Mouse (Mus musculus): ENCODE measurements around the gene Vps37c.

The Vps37c gene

DNA sequence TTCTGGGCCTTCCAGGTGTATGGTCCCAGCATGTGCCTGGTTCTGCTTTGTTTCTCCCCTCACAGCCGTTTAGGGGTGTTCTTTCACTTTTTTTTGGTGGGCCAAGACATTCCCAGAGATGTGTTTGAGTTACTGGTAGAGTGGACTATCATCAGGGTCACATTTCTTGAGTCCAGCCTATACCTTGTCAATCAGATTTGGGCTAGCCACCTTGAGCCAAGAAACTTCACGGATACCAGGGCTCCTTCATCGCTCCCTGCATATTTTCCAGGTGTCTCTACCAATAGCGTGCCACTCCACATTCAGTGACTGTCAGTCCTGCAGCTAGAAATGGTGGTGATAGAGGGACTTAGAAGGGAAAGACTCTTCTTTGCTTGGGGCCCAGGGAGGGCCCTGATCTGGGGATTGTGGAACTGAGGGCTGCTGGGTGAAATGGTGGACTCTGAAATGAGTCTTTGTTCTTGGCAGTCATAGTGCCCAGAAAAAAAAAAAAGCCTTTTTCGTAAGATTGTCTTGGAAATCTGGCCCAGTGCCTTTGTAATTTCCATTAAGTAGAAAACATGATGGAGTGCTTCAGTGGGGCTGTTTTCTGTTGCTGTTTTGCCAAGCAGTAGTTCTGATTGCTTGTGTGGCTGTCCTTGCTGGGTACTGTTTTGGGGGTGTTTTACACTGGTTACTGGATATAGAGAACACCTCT, 1.1 kb downstream of the Vps37c start:
- WGBS, result 10% methylated on average over 5 of the region's 5 CpGs

DNA sequence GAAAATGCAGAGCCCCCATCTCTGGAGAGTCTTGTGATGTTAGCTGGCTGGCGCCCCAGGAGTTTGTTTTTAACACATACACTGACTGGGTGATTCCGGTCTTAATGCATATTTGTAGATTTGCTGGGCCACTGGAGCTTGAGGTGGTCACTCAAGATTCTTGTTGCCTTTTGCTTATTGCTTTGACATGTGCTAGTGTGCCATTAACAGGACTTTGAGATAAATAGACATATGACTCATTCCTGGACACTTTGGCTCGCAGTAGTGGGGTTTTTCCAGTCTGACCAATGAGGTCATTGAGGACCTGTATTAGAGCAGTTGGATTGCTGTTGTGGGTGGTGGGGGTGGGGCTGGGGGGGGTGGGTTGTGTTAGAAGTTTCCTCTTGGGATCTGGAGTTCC, 1.8 kb downstream of the Vps37c start:
- 44% methylated on average over 3 of the region's 3 CpGs for WGBS

DNA sequence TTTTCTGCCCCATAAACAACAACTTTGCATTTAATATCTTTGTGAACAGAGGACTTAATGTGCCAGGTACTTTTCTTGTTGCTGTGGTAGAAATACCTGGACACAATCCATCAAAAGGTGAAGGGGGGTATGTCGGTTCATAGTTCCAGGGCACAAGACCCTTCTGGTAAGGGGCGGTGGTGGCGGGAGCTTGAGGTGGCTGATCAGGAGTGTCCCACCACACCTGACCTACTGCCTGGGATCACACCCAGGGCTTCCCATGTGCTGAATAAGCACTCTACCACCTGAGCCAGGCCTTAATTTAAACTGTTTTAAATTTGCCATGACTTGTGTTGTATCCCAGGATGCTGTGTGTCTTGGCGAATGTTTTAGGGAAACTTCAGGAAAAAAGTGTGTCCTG, 2.6 kb downstream of the Vps37c start:
- WGBS, result 94% methylated on average over 4 of the region's 4 CpGs

DNA sequence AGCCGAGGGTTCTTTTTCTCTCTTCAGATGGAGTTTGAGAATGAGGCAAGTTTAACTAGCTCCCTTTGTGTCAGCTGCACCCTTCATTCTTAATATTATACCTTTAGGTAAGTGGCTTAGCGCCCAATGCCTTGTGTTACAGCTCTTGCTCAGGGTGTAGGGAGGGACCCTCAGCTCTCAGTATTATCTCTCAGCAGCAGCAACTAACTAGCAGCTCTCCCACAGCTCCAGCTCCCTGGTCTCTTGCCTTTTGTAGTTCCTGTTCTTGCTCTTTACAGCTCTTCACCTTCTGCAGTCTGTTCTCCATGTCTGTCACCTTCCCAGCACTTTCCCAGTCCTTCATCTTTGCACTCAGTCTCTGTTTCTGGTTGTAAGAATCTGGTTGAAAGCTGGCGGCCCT, 3.1 kb downstream of the Vps37c start:
- WGBS, result 85% methylated on average over 3 of the region's 3 CpGs

DNA sequence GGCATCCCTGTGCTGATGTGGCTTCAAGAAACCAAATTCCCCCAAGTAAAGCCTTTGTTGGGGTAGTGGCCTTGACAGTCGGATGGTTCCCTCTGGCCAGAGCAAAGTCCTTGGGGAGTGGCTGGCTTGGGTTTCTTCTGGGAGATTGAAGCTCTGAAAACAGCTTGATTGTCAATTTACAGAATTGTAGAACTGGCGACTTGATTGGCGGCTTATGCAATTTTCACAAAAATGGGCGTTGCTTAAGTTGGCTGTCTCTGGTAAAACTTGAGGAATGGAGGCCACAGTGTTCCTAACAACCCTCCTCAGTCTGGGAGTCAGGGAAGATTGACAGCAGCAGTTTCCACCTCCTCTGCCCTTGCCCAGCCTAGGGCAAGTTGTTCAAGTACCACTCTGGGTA, 3.8 kb downstream of the Vps37c start:
- 85% methylated on average over 4 of the region's 4 CpGs for WGBS

DNA sequence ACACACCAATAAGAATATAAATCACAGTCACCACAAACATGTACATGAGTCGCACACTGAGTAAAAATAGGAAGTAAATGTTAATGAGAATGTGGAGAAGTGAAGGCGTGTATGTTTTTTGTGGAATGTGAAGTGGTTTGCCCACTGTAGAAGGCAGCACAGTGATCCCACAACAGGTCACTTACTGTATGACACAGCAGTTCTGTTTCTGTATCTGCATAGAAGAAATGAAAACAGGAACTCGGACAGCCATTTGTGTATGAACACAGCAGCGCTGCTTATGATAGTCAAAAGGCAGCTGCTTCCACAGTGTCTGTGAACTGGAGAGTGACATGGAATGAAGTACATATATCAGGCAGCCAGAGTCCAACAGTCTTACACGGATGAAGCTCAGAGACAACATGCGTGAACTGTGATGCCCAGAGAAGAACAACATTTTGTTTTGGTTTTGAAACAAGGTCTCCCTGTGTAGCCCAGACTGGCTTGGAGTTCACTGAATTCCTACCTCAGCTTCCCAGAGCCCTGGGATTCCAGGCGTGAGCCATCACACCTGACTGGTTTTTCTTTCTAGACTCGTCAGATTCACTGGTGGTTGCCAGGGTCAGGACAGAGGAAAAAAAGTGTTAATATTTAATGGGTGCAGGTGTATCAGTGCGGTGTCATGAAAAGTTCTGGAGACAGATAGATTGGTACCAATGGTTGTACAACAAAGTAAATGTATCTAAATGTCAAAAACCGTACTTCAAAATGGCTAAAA, 5.6 kb downstream of the Vps37c start:
- WGBS, result 76% methylated on average over 10 of the region's 10 CpGs

DNA sequence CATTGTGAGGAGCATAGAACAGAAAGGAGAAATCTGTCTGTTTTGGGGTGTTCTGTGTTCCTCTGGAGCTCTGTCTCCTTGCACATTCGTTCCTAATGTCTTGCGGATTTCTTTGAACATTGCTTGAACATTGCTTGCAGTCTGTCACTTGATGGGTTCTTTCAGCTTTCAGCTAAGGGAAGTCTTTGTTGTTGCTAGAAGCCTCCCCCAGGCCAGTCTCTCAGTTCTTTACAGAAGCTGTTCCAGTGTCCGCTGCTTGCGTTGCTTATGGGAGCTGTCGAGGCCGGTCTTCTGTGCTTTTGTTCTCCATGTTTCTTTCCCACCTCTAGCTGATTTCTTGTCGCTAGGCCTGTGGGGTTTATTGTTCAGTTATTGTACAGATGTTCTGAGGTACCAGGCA, 7.3 kb downstream of the Vps37c start:
- WGBS, result 48% methylated on average over 7 of the region's 7 CpGs

DNA sequence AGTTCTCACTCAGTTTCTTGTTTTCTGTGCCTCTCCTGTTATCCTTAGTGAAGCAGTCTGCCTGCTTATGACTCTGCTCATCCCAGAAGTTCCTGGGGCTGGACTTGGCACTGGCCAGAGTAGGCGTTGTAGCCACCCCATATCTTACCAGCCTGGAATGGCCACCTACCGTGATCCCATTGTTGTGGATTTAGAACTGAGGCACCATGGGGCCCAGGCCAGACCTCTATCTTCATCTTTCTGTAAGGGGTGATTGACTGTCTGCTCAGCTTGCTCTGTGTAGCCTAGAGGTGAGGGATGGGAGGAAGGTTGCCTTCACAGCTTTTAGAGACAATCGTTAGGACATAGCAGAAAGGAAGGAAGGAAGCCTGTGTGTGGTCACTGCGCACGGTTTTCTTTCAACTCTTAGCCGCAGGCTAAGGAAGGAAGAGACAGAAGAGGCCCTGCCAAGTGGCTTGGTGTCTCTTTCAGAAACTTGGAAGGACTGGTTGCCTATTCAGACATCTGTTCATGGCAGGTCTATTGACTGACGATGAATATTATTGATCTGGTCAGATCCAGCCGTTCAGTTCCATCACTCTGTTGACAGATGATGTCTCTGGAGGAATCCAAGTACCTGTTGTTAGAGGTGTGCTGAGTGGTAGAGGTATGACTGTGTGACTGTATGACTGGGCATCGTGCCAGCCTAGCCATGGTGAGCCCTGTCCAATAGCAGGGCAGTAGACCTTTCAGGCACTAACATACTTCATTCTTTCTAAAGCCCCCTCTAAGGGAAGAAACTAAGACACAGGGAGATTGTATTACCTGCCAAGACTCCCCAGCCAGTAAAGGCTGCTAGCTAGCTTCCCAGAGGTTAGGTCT, 9.8 kb downstream of the Vps37c start:
- WGBS, result 69% methylated on average over 9 of the region's 9 CpGs

DNA sequence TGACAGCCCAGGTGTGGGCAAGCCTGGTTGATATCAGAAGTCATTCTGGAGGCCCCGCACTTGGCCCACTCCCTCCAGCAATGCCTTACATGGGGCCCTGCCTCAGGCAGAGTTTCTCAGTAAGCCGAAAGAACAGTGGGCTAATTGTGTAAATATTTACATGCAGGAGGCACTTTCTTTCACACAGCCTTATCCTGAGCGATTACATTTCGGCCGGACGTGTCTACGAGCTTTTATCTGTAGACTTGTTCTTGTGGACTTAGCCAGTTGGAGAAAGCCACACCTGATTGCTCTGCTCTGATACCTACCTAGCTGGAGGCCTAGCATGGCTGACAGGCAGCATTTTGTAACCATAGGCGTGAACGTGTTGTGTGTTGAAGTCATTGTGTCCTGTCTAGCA, 11.3 kb downstream of the Vps37c start:
- WGBS, result 60% methylated on average over 9 of the region's 9 CpGs

DNA sequence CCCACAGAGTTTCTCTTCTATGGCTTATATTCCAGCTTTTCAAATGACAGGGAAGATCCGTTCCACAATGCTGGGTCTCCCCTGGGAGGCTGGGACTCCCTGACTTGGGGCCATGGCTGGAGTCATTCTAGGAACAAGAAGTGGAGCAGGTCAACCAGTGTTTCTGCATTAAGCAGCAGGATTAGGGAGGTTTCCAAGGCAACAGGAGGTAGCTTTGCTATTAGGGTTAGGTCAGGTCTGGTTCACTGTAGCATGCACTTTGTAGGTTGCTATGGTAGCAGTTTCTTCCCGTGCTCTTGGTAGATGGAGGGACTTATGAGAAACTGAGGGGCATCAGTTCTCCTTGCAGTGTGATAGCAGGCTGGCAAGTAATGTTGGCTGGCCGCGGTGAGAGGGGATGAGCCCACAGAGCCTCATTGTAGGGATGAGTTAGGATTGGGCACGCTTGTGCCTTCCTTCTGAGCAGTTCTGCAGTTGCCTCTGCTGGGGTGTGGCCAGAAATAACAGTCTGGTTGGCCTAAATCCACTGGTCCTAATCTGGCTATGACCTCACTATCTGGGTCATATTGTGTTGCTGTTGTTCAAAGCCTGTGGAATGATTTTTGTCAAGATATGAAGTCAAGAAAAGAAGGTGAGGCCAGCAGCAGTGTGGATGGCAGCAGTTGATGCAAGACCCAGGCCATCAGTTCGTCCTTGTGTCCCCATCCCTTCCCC, 12.6 kb downstream of the Vps37c start:
- WGBS, result 53% methylated on average over 6 of the region's 6 CpGs

DNA sequence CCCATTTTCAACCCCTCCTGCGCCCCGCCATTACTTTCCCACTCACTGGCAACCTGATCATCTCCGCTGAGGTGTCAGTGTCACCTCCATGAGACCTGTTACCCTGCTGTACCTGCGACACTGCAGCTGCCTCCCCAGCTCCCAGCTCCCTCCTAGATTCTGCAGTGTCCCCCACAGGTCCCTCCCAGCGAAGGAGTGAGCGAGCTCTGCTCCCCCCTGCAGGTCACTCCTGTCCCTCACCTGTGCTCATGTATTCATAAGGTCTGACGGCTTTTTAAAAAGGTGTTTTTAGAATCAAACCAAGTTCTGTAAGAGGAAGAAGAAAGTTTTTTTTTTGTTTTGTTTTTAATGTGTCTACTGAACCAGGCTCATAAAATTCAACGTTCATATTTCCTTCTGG, 13.6 kb downstream of the Vps37c start:
- WGBS, result 86% methylated on average over 8 of the region's 8 CpGs

DNA sequence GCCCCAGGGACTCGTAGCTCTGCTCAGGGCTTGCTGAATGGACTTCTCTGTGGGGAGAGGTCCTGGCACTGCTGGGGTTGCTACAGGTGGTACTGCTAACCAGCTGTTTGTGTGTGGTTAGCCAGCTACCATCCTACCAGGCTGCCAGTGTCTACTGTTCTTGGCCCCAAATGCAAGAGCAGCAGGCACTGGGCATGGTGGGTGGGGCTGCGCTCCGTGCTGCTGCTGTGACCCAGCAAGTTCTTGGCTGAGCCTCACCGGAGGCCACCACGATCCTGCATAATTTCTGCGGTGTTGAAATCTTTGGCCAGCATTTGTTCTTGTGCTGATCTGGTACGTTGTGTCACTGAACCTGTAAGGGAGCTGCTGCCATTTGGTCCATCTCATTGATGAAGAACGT, 14.9 kb downstream of the Vps37c start:
- 59% methylated on average over 8 of the region's 8 CpGs for WGBS

DNA sequence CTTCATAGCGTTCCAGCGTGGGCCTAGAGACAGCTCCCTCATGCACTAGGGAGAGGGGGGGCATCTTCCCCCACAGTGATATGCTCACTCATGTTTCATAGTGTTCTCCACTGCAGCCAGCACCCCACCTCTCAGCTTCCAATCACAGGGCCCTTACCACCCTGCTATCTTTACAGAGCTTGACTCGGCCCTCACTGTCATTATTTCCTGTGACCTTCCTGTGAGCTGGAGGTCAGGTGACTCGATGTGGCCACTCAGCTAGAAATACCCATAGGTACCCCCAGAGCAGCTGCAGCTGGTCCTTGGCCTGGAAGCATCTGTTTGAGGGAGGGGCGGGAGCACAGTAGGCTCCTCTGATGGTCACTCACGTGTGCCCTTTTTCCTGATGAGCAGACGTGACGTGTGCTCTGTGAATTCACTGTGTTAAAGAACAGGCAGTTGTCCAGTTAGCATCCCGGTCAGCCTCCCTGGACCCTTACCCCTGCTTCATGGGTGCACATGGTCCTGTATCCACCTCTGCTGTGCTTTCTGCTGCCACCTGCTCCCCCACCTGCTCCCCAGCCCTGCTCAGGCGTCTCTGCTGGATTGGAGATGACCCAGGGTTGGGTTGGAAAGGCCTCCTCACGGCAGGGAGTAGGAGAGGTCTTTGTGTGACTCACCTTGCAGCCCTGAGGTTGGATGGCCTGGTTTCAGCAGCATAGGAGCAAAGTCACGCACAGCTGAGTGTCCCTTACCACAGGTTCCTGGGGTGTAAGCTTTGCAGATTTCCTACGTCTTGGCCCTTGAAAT, 18.7 kb downstream of the Vps37c start:
- WGBS, result 72% methylated on average over 13 of the region's 13 CpGs

DNA sequence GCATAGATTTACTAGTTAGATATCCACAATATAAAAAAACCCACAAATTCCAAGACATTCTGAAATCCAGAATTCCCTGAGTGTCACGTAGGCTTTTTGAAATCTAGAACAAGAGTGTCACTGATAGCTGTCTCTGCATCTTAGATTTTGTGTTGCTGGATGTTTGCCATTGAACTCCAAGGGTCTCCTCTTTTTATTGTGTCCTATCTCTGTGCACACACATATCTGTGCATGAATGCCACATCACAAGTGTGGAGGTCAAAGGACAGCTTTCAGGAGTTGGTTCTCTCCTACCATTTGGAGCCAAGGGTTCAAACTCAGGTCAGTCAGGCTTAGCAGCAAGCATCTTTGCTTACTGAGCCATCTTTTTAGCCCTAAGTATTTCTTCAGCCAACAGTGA, 19.3 kb downstream of the Vps37c start:
- 75% methylated on average over 1 of the region's 1 CpGs for WGBS

DNA sequence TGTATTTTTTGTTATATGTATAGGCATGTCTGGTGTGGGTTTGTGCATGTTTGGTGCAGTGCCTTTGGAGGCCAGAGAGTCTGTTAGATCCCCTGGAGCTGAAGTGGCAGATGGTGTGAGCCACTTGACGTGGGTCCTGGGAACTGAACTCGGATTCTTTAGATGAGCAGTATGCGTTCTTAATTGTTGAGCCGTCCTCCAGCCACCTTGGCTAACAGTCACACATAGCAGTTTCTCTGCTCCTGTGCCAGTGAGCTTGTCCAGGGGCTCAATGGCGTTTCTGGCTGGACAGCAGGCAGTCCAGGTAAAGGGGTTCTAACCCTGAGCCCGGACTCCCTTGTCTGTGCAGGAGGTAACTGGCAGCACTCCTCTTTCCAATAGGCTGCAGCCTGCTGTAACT, 20.4 kb downstream of the Vps37c start:
- WGBS, result 55% methylated on average over 6 of the region's 6 CpGs

DNA sequence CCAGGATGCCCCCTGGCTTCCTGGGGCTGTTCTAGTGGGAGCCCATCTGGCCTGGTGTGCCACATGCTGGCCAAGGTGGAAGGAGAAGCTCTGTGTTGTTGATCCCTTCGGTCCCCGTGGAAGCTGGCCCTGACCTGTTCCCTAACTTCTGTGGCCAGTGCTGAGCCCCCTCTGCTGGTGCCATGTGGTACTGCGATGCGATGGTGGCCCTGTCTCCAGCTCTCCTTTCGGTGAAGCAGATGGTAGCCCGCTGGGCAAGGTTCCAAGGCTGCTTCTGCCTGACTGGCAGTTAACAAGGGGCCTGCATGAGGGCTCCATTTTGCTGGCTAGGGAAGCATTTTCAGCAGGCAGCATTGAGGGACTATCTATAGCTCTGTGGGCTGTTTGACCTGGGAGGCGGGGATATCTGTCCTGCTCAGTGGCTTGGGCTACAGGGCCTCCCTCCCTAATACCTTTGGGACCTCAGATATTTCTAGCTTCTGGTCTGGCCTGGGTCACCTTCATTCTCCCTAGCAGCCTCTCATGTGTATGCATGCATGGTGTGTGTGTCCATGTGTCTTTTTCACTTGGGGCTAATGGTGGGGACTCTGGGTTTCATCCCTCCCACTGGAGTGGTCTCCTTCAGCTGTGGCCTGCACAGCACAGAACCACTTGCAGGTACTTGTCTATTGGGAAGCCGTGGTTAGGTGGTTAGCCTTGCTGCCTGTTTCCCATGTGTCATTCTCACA, 21.0 kb downstream of the Vps37c start:
- 13% methylated on average over 8 of the region's 8 CpGs for WGBS

DNA sequence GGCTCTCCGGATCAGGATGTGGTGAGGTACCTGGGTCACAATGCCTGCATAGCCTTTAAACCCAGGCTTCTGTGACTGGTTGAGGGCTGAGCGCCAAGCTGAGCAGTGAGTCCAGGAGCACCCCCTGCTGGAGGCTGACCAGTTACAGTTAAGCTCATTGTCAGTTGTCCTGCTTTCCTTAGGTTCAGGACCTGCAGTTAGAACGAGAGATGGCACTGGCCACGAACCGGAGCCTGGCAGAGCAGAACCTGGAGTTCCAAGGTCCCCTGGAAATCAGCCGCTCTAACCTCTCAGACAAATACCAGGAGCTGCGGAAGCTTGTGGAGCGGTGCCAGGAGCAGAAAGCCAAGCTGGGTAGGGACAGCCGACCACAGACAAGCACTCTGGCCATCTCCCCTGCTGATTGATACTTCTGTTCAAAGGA, 21.6 kb downstream of the Vps37c start:
- 44% methylated on average over 9 of the region's 9 CpGs for WGBS

DNA sequence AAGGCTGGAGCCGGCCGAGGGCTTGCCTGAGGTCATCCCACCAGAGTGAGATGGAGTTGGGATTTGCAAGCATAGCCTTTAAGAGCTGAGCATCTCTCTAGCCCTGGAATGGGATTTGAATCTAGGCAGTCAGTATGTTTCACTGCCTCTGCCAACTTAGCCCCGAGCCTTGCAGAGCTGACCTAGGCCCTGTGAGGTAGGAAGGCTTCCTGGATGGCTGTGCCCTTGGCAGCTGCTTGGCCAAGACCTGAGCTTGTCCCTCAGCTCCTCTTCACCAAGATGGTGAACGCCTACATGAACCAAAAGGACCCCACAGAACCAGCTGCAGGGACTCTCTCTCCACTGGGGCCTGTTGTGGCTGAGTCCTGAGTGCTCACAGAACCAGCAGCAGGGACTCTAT, 22.2 kb downstream of the Vps37c start:
- WGBS, result 91% methylated on average over 4 of the region's 4 CpGs

DNA sequence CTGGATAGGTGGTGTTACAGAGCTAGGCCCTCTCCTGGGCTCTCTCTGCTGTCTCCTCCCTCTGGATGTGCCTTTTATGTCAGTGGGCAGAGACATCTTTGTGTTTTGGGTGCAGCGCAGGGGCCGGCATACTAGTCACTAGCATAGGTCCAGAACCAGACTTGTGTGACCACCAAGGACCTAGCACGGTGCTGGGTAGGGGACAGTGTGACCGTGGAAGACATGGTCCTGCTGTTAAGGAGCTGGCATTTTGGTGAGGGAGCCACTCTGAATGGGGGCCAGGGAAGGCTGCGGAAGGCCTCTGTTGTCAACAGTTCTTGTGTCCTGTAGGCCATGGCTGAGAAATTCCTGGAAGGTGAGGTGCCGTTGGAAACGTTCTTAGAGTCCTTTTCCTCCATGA, 23.7 kb downstream of the Vps37c start:
- WGBS, result 93% methylated on average over 7 of the region's 7 CpGs

DNA sequence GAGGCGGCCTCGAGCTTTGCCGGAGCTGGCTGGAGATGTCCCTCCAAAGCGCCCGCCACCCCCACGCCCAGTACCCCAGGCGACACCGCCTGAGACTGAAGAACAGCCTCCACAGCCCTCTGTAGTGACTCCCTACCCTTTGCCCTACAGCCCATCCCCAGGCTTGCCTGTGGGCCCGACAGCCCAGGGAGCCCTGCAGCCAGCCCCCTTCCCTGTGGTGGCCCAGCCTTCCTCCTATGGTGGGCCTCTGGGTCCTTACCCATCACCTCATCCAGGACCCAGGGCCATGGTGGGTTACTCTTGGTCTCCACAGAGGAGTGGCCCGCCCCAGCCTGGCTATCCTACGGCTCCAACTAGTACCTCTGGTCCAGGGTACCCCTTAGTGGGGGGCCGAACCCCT, 24.1 kb downstream of the Vps37c start:
- WGBS, result 97% methylated on average over 12 of the region's 12 CpGs

Measured in cerebral cortex, adult 2 months (tissue).